Mouse (Mus musculus): ENCODE data around the gene Yipf7. TPM values are rescaled to one million over a fixed set of nuclear protein-coding genes. Genes with fewer than 3 reads are reported as not detected.
A peak's percentile ranks its signal among the peaks of the same experiment; 100 is the strongest.

Gene Yipf7
- 0.22 and 0.33 TPM in 2 replicates for polyA plus RNA-seq (2015; fragmentation: Nextera tagmentation; extraction: Ambion mirVana)

DNA sequence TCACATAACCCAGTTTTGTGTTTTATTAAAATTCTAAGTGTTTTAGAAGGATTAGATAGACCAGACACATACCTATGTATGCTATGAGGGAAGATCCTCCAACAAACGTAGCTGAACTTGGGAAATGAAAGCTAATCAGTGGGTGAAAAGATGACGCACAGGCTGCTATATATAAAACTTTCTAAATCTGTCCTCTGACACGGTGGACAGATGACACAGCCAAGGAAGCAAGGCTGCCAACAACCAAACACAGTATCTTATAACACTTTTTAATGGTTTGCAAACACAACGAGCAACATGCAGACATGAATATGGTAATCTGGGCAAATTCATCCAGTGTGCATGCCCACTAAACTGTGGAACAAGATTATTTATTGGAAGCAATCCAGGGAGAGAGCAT, at the start of gene Yipf7:
Gene Yipf7, minus strand, starts transcription at position 160 of the 400 bp plus-strand sequence.
- H3K27me3 ChIP-seq (ENCODE audit: control insufficient read depth, insufficient read depth, low read depth, low read length), result no peaks in the 10 kb centered on the region
- H3K9ac ChIP-seq (ENCODE audit: low read depth, low read length), result no peak within 1 kb of the TSS
- no peak within 1 kb of the TSS for H3K4me3 ChIP-seq (ENCODE audit: low read depth, low read length)
- WGBS (ENCODE audit: insufficient replicate concordance), result 47% methylated on average over 4 of the region's 4 CpGs
- no peak for ATAC-seq (ENCODE audit: low read depth)
- H3K4me1 ChIP-seq (ENCODE audit: control insufficient read depth, low read depth, low read length), result no peaks in the 10 kb centered on the region
- no peaks in the 10 kb centered on the region for H3K36me3 ChIP-seq (ENCODE audit: control insufficient read depth, insufficient read depth)
- H3K4me2 ChIP-seq (ENCODE audit: low read depth, low read length), result no peak within 1 kb of the TSS
- H3K27ac ChIP-seq (ENCODE audit: low read length), result no peak within 1 kb of the TSS
- no peaks in the 10 kb centered on the region for H3K9me3 ChIP-seq (replicated peaks; ENCODE audit: control insufficient read depth, low read length)

DNA sequence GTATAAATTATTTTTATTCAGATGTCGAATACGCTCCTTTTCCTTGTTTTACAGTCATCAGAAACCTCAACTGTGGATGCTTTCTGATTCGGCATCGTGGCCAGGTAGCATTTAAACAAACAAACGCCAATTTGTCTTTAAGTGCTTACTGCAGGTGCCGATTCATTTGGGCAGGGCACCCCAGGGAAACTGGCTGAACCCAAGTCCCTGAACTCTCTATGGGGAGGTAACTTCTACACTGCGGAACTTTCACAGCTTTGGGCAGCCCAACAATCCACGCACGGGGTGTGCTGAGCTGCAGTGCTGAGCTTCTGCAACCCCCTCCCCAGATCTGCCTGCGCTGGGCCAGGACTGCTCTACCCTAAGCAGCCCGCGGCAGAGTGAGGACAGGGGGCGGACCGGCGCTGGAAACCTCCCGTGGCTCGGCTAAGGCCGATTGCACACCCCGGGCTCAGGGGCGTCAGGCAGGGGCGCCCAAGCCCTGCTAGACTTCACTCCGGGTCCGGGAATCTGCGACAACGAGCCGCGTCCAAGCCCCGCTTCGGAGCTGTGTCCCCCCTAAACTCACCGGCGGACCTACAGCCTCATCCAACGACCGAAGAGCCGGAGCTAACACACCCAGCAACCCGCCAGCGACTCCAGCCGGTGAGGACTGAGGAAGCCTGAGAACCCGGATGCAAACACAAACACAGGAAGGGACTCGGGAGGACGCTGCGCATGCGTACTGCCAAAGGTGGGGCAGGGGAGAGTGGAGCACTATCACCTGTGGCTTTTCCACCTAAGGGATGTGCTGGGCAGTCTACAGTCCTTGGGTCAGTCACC, 49.4 kb upstream of the Yipf7 start, which contains the start of gene Gnpda2:
Gene Gnpda2, minus strand, starts transcription at position 701 of the 822 bp plus-strand sequence.
- 3% methylated on average over 42 of the region's 42 CpGs for WGBS (ENCODE audit: insufficient replicate concordance)
- ATAC-seq (ENCODE audit: low read depth), result peak; percentile 89
- Histone ChIP-seq H3K4me3 (ENCODE audit: low read depth, low read length) (peak within 1 kb of the TSS; percentile 73), H3K4me2 (ENCODE audit: low read depth, low read length) (peak within 1 kb of the TSS; percentile 71), H3K27ac (ENCODE audit: low read length) (0 out of 2 replicates have a peak within 1 kb of the TSS, but pooled peaks have one; percentile 20), H3K4me1 (ENCODE audit: control insufficient read depth, low read depth, low read length) (no peaks in the 10 kb centered on the region; the same call in 1 of the 2 replicates), H3K9me3 (replicated peaks; ENCODE audit: control insufficient read depth, low read length) (no peaks in the 10 kb centered on the region), H3K36me3 (ENCODE audit: control insufficient read depth, insufficient read depth) (no peaks in the 10 kb centered on the region), H3K27me3 (ENCODE audit: control insufficient read depth, insufficient read depth, low read depth, low read length) (no peaks in the 10 kb centered on the region), H3K9ac (ENCODE audit: low read depth, low read length) (peak within 1 kb of the TSS; percentile 79)

DNA sequence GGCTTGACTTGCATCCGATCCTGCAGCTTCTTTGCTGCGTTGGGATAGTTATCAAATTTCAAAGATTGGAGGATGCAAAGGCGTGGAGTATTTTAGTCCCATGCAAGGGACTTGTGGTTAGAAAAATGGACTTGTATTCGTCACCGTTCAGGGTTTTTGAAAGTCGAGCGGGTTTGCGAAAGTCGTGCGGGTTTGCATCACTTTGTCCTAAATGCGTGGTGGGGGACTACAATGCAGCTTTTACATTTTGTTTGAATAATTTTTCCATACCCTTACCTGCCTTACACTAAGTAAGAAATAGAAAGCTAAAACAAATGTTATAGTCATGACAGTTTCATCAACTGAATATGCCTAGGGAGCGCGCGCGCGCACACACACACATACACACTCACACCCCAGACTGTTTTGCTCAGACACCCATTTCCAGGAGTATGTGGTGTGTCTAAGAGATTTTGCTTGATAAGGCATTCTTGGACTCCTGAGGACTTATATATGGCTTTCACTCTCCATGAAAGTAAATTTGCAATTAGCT, 15.0 kb upstream of the Yipf7 start:
- Histone ChIP-seq H3K36me3 (ENCODE audit: control insufficient read depth, insufficient read depth) (no peaks in the 10 kb centered on the region), H3K4me1 (ENCODE audit: control insufficient read depth, low read depth, low read length) (no peaks in the 10 kb centered on the region), H3K9me3 (replicated peaks; ENCODE audit: control insufficient read depth, low read length) (no peaks in the 10 kb centered on the region), H3K27me3 (ENCODE audit: control insufficient read depth, insufficient read depth, low read depth, low read length) (no peaks in the 10 kb centered on the region), H3K4me3 (ENCODE audit: low read depth, low read length) (peak overlapping the region; percentile 90), H3K9ac (ENCODE audit: low read depth, low read length) (peak overlapping the region; percentile 86), H3K4me2 (ENCODE audit: low read depth, low read length) (peak overlapping the region; percentile 78), H3K27ac (ENCODE audit: low read length) (0 out of 2 replicates have a peak overlapping the region, but pooled peaks have one; percentile 55)
- peak; percentile 4; the same call in 1 of the 2 replicates for ATAC-seq (ENCODE audit: low read depth)
- 7% methylated on average over 16 of the region's 16 CpGs for WGBS (ENCODE audit: insufficient replicate concordance)

GRCm38 (mm10) chr5:69556628-69557403, 14.4 kb upstream of the Yipf7 start, which contains the start of gene Guf1:
Gene Guf1 (plus strand): TSS chr5:69556923.
- peak within 1 kb of the TSS; percentile 78 for H3K4me2 ChIP-seq (ENCODE audit: low read depth, low read length)
- H3K27ac ChIP-seq (ENCODE audit: low read length), result peak within 1 kb of the TSS; percentile 55; the same call in 1 of the 2 replicates
- no peaks in the 10 kb centered on the region for H3K4me1 ChIP-seq (ENCODE audit: control insufficient read depth, low read depth, low read length)
- H3K36me3 ChIP-seq (ENCODE audit: control insufficient read depth, insufficient read depth), result no peaks in the 10 kb centered on the region
- H3K9me3 ChIP-seq (replicated peaks; ENCODE audit: control insufficient read depth, low read length), result no peaks in the 10 kb centered on the region
- peak within 1 kb of the TSS; percentile 86 for H3K9ac ChIP-seq (ENCODE audit: low read depth, low read length)
- peak within 1 kb of the TSS; percentile 90 for H3K4me3 ChIP-seq (ENCODE audit: low read depth, low read length)
- H3K27me3 ChIP-seq (ENCODE audit: control insufficient read depth, insufficient read depth, low read depth, low read length), result no peaks in the 10 kb centered on the region
- WGBS (ENCODE audit: insufficient replicate concordance), result under 1% methylated on average over 67 of the region's 72 CpGs
- peak; percentile 93 for ATAC-seq (ENCODE audit: low read depth)

GRCm38 (mm10) chr5:69541680-69542079, 768 bp downstream of the Yipf7 start:
- no peak overlapping the region for H3K4me2 ChIP-seq (ENCODE audit: low read depth, low read length)
- no peak overlapping the region for H3K9ac ChIP-seq (ENCODE audit: low read depth, low read length)
- 44% methylated on average over 1 of the region's 1 CpGs for WGBS (ENCODE audit: insufficient replicate concordance)
- H3K4me1 ChIP-seq (ENCODE audit: control insufficient read depth, low read depth, low read length), result no peaks in the 10 kb centered on the region
- no peaks in the 10 kb centered on the region for H3K27me3 ChIP-seq (ENCODE audit: control insufficient read depth, insufficient read depth, low read depth, low read length)
- no peaks in the 10 kb centered on the region for H3K9me3 ChIP-seq (replicated peaks; ENCODE audit: control insufficient read depth, low read length)
- no peaks in the 10 kb centered on the region for H3K36me3 ChIP-seq (ENCODE audit: control insufficient read depth, insufficient read depth)
- no peak overlapping the region for H3K27ac ChIP-seq (ENCODE audit: low read length)
- no peak for ATAC-seq (ENCODE audit: low read depth)
- H3K4me3 ChIP-seq (ENCODE audit: low read depth, low read length), result no peak overlapping the region

DNA sequence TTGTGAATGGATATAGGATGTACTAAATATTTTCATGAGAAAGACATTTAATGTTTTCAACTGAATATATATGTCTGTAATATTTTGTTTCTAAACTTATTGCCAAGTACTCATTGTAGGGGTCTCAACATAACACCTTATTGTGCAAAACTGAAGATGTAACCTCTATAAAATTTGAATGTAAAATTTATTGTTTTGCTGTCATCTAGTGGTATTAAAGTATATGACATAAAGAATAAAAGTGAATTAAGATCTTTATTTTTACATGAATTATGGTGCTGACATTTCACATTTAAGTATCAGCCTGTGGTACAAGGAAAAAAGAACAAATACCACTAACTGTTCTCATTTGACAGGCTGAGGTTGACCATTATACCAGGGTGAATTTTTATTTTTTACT, 18.5 kb downstream of the Yipf7 start:
- H3K4me2 ChIP-seq (ENCODE audit: low read depth, low read length), result no peak overlapping the region
- H3K4me3 ChIP-seq (ENCODE audit: low read depth, low read length), result no peak overlapping the region
- H3K27ac ChIP-seq (ENCODE audit: low read length), result no peak overlapping the region
- no peak for ATAC-seq (ENCODE audit: low read depth)
- H3K36me3 ChIP-seq (ENCODE audit: control insufficient read depth, insufficient read depth), result no peaks in the 10 kb centered on the region
- no peaks in the 10 kb centered on the region for H3K4me1 ChIP-seq (ENCODE audit: control insufficient read depth, low read depth, low read length)
- no peaks in the 10 kb centered on the region for H3K27me3 ChIP-seq (ENCODE audit: control insufficient read depth, insufficient read depth, low read depth, low read length)
- H3K9ac ChIP-seq (ENCODE audit: low read depth, low read length), result no peak overlapping the region
- no peaks in the 10 kb centered on the region for H3K9me3 ChIP-seq (replicated peaks; ENCODE audit: control insufficient read depth, low read length)

DNA sequence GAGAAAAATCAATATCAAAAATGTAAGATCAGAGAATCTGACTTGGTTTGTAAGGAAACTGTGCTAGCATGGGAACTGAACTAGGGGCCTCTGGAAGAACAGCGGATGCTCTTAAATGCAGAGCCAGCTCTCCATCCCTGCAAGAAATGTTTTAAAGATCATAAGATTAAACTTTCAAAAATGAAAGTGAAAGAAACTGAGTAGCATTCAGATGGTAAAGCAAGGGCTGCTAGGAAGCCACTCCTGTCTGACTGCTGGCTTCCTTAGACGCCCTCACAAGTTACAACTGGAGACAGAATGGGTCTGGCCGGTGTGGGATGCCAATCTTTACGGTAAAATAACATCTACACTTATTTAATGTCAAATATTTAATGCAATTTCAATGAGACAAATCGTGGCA, 20.4 kb downstream of the Yipf7 start:
- no peaks in the 10 kb centered on the region for H3K4me1 ChIP-seq (ENCODE audit: control insufficient read depth, low read depth, low read length)
- no peak overlapping the region for H3K9ac ChIP-seq (ENCODE audit: low read depth, low read length)
- no peaks in the 10 kb centered on the region for H3K9me3 ChIP-seq (replicated peaks; ENCODE audit: control insufficient read depth, low read length)
- H3K4me2 ChIP-seq (ENCODE audit: low read depth, low read length), result no peak overlapping the region
- no peak overlapping the region for H3K4me3 ChIP-seq (ENCODE audit: low read depth, low read length)
- ATAC-seq (ENCODE audit: low read depth), result no peak
- H3K36me3 ChIP-seq (ENCODE audit: control insufficient read depth, insufficient read depth), result no peaks in the 10 kb centered on the region
- H3K27me3 ChIP-seq (ENCODE audit: control insufficient read depth, insufficient read depth, low read depth, low read length), result no peaks in the 10 kb centered on the region
- H3K27ac ChIP-seq (ENCODE audit: low read length), result no peak overlapping the region
- 42% methylated on average over 5 of the region's 5 CpGs for WGBS (ENCODE audit: insufficient replicate concordance)

DNA sequence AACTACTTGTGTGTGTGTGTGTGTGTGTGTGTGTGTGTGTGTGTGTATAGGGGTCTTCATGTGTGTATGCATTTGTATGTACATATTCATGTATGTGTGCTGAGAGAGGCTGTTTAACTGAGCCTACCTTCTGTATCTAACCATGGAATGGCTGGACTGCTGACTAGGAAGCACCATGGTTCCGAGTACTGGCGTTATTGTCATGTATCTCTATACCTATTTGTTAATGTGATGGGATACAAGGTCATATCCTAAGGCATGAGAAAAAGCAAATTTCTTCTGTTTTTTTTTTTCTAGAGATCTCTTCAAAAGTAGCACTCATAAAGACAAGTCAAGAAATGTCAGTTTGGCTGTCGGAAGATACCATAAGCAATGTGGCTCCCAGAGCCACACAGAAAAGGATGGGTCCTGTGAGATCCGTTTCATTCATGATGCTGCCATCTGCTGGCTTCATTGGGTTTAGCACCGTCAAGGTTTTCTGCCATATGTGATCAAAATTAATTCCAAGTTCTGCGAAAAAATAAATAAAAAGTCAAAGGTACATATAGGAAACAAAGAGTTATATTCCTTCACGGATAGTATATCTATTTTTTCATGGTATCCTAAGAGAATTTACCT, 21.7 kb downstream of the Yipf7 start:
- Histone ChIP-seq H3K27ac (ENCODE audit: low read length) (no peak overlapping the region), H3K36me3 (ENCODE audit: control insufficient read depth, insufficient read depth) (no peaks in the 10 kb centered on the region), H3K4me3 (ENCODE audit: low read depth, low read length) (no peak overlapping the region), H3K9me3 (replicated peaks; ENCODE audit: control insufficient read depth, low read length) (no peaks in the 10 kb centered on the region), H3K9ac (ENCODE audit: low read depth, low read length) (no peak overlapping the region), H3K27me3 (ENCODE audit: control insufficient read depth, insufficient read depth, low read depth, low read length) (no peaks in the 10 kb centered on the region), H3K4me1 (ENCODE audit: control insufficient read depth, low read depth, low read length) (no peaks in the 10 kb centered on the region), H3K4me2 (ENCODE audit: low read depth, low read length) (no peak overlapping the region)
- 36% methylated on average over 7 of the region's 7 CpGs for WGBS (ENCODE audit: insufficient replicate concordance)
- no peak for ATAC-seq (ENCODE audit: low read depth)
